Mouse (Mus musculus) brain, embryonic 14.5 days (tissue): ENCODE measurements around the gene D930048N14Rik.

Experiments
- CTCF ChIP-seq: fragments of 200-500 bp; IDR thresholded peaks from 2 replicates; pipeline ENCODE4 v1.5.1; 2012; ENCODE audit warnings: inconsistent platforms, mild to moderate bottlenecking, moderate library complexity, borderline replicate concordance; ENCODE audit not compliant: insufficient read depth, insufficient read length; ENCODE audit errors: extremely low read depth
- POLR2A ChIP-seq: fragments of 200-500 bp; IDR thresholded peaks from 2 replicates; pipeline ENCODE4 v1.6.1; 2012; ENCODE audit warnings: mild to moderate bottlenecking, inconsistent platforms, borderline replicate concordance; ENCODE audit not compliant: poor library complexity, insufficient read depth, insufficient read length, severe bottlenecking; ENCODE audit errors: extremely low read depth

DNA sequence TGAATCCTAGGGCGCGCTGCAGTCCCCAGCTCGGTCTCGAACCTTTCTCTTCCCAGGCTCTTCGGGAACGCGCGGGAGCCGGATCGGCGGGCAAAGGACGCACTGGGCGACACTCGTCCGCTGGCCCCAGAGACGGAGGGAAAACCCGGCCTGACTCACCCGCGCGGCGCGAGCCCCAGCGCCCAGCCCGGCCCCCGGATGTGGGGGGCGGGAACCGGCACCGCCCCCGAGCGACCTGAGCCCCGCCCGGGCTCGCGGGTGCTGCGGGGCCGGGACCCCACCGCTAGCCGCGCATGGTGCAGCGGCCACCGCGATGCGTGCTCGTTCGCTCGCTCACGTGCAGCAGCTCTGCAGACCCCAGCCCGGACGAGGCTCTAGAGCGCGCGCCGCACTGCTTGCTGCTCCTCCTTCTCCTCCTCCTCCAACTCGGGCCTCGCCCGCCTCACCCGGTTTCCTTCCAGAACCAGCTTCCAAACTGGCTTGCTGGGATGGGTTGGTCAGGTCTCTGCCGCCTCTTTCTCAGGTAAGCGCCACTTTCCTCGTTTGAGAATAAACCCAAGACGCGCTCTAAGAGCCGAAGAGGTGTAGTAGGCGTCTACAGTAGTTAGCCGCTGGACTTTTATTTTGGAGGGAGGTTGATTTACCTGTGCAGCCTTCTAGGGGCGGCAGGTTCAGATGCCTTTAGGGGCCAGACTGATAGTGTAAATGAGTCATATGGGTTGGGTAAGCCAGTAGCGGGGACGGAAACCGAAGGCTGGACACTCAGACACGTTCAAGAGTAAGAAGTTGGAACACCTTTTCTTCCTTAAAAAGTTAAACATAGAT is at the start of gene D930048N14Rik, which contains the start of gene N4bp3:
- TF ChIP-seq POLR2A (no peak), CTCF (no peak)
